14 mouse cellular contexts compared by ENCODE assay signal in the genomic region with DNA sequence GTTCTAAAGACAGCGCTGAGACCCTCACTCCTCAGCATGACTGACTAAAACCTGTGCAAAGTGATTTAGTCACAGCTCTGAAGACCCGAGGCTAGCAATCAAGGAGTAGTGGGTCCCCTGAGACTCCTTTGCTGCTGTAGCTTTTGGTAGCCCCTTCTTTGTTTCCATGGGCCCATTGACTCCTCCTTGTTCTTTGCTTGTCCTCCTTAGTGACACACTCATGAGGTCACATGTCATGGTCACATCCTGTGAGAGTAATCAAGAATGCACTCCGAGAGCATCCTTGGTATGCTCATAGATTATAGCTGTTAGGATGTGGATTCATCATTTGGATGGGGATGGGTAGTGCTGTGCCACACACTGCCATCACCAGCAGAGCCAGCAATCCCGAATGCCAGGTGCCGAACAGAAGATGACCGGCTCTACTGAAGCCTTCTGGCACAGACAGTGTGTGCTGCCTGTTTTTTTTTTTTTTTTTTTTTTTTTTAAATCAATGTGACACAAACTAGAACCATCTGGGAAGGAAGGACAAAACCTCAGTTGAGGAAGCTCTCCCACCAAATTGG.
A peak's percentile ranks its signal among the peaks of the same experiment; 100 is the strongest.
DNase-seq lines count a peak whose midpoint lies in the region; ATAC-seq and TF ChIP-seq lines count a peak whose summit lies in the region.
"Had no signal": no experiment of that assay in that cellular context is flagged by ENCODE, and none has a peak within 500 bp of the region (broad histone marks: within the 10 kb centered on the region; RNA-seq: fewer than 3 reads in every experiment).

No protein-coding gene starts in this region.

- no peak for TF ChIP-seq CTCF in midbrain, postnatal 0 days (IDR thresholded peaks at IDR 0.05)

- WGBS in midbrain, postnatal 0 days, result 88% methylated on average over 6 of the region's 6 CpGs
- WGBS in midbrain, embryonic 14.5 days, result 85% methylated on average over 6 of the region's 6 CpGs

- H3K9ac ChIP-seq in midbrain, postnatal 0 days (replicated peaks; ENCODE audit: low read length, poor library complexity, severe bottlenecking), result no peak overlapping the region
- H3K9ac ChIP-seq in midbrain, embryonic 14.5 days (replicated peaks; ENCODE audit: low read length), result no peak overlapping the region
- H3K9ac ChIP-seq: heart, embryonic 15.5 days had no signal

- H3K4me3 ChIP-seq in midbrain, postnatal 0 days (ENCODE audit: low read depth, low read length), result no peak overlapping the region
- H3K4me3 ChIP-seq in midbrain, embryonic 14.5 days (replicated peaks; ENCODE audit: low read depth, low read length), result no peak overlapping the region
- H3K4me3 ChIP-seq: heart, embryonic 15.5 days; limb, embryonic 10.5 days had no signal

- H3K4me2 ChIP-seq in midbrain, postnatal 0 days (ENCODE audit: low read depth, low read length, poor library complexity, severe bottlenecking), result no peak overlapping the region
- no peak overlapping the region for H3K4me2 ChIP-seq in midbrain, embryonic 14.5 days (ENCODE audit: low read length)
- H3K4me2 ChIP-seq: heart, embryonic 15.5 days had no signal

- peaks cover 7% of the 10 kb centered on the region; the same call in 1 of the 2 replicates for H3K4me1 ChIP-seq in midbrain, postnatal 0 days (ENCODE audit: insufficient read depth, low read length)
- peaks cover 16% of the 10 kb centered on the region for H3K4me1 ChIP-seq in midbrain, embryonic 14.5 days (ENCODE audit: control insufficient read depth, insufficient read depth, low read length)

- H3K36me3 ChIP-seq in midbrain, postnatal 0 days (ENCODE audit: insufficient read depth, low read length), result no peaks in the 10 kb centered on the region
- no peaks in the 10 kb centered on the region for H3K36me3 ChIP-seq in midbrain, embryonic 14.5 days (ENCODE audit: control insufficient read depth, insufficient read depth, low read length)
- H3K36me3 ChIP-seq: heart, embryonic 15.5 days; limb, embryonic 10.5 days had no signal

- H3K9me3 ChIP-seq in midbrain, postnatal 0 days (ENCODE audit: low read length), result no peaks in the 10 kb centered on the region
- H3K9me3 ChIP-seq in midbrain, embryonic 14.5 days (ENCODE audit: control insufficient read depth, low read length), result no peaks in the 10 kb centered on the region
- H3K9me3 ChIP-seq: heart, embryonic 15.5 days; limb, embryonic 10.5 days had no signal

- no peak for DNase-seq in cerebellum, adult 8-10 months
- DNase-seq in kidney, adult 9 months, result peak; percentile 16
- DNase-seq in kidney, postnatal 25 days, result no peak
- DNase-seq in midbrain, postnatal 0 days (ENCODE audit: low spot score), result peak; percentile 41
- no peak for DNase-seq in midbrain, embryonic 14.5 days
- peak; percentile 57 for DNase-seq in mesoderm, embryonic 11.5 days (ENCODE audit: low read depth, low spot score)
- no peak for DNase-seq in adrenal gland, adult 18-20 months (ENCODE audit: low spot score in 2 of 2)
- DNase-seq: gastrocnemius, postnatal 25 days; spleen, adult 18-20 months; thymus, adult 18-20 months had no signal

- no peak overlapping the region for H3K27ac ChIP-seq in midbrain, postnatal 0 days (ENCODE audit: low read depth, low read length)
- no peak overlapping the region for H3K27ac ChIP-seq in midbrain, embryonic 14.5 days (replicated peaks; ENCODE audit: low read depth, low read length)
- H3K27ac ChIP-seq: heart, embryonic 15.5 days had no signal

- H3K27me3 ChIP-seq in midbrain, postnatal 0 days (ENCODE audit: insufficient read depth, low read length), result no peaks in the 10 kb centered on the region
- no peaks in the 10 kb centered on the region for H3K27me3 ChIP-seq in midbrain, embryonic 14.5 days (ENCODE audit: control insufficient read depth, insufficient read depth, low read length)
- H3K27me3 ChIP-seq: heart, embryonic 15.5 days had no signal

- peak; percentile 56 for ATAC-seq in cerebellum, adult (ENCODE audit: insufficient number of reproducible peaks, low FRiP score, low TSS enrichment)
- no peak for ATAC-seq in midbrain, postnatal 0 days (ENCODE audit: low FRiP score)
- ATAC-seq in midbrain, embryonic 14.5 days (ENCODE audit: low FRiP score, low TSS enrichment), result no peak
- ATAC-seq: activated CD4-positive, CD25-positive, alpha-beta regulatory T cell, adult 4 months had no signal

Comparison
In these comparisons a context has a peak if more than half of its experiments do, and no peak if none do; other contexts are left out.
1. DNase-seq: peak in kidney, adult 9 months (single experiment), midbrain, postnatal 0 days (single experiment) and mesoderm, embryonic 11.5 days (single experiment); none in cerebellum, adult 8-10 months (single experiment), kidney, postnatal 25 days (0 of 2), midbrain, embryonic 14.5 days (single experiment) and adrenal gland, adult 18-20 months (0 of 2).